Mouse (Mus musculus): ENCODE results near the gene Lsm2. TPM values are rescaled to one million over a fixed set of nuclear protein-coding genes. Genes with fewer than 3 reads are reported as not detected.
"Not testable (repeated sequence)": the region's sequence is repeated elsewhere in the genome, so short reads cannot be mapped to it uniquely, and the experiment has no call there.

The Lsm2 gene
- total and polyA plus RNA-seq, 2 experiments from 2014 or later = 29.1 to 111 TPM

GRCm38 (mm10) chr17:34943128-34943815 lies 38.4 kb upstream of the Lsm2 start:
- WGBS = 83% methylated on average over 4 of the region's 4 CpGs

GRCm38 (mm10) chr17:34944362-34944761 lies 37.3 kb upstream of the Lsm2 start:
- H3K4me3 ChIP-seq (ENCODE audit: low read depth, low read length) = no peak overlapping the region
- H3K4me1 ChIP-seq (ENCODE audit: insufficient read depth) = no peaks in the 10 kb centered on the region
- H3K4me2 ChIP-seq (ENCODE audit: low read depth) = no peak overlapping the region
- H3K27me3 ChIP-seq (ENCODE audit: insufficient read depth, low read length) = no peaks in the 10 kb centered on the region
- no peak overlapping the region for H3K27ac ChIP-seq (ENCODE audit: low read depth, low read length)
- H3K36me3 ChIP-seq (ENCODE audit: insufficient read depth) = no peaks in the 10 kb centered on the region
- DNase-seq (no peak), ATAC-seq (no peak)
- H3K9me3 ChIP-seq (ENCODE audit: low read length) = no peaks in the 10 kb centered on the region
- no peak overlapping the region for H3K9ac ChIP-seq
- no peak for TF ChIP-seq CTCF (IDR thresholded peaks at IDR 0.05; ENCODE audit: low read depth)

More at GRCm38 (mm10) chr17:34943128-34943815, 38.4 kb upstream of the Lsm2 start:
- no peak overlapping the region for H3K4me3 ChIP-seq (ENCODE audit: low read depth, low read length)
- H3K36me3 ChIP-seq (ENCODE audit: insufficient read depth) = no peaks in the 10 kb centered on the region
- no peak overlapping the region for H3K27ac ChIP-seq (ENCODE audit: low read depth, low read length)
- TF ChIP-seq CTCF (IDR thresholded peaks at IDR 0.05; ENCODE audit: low read depth) = no peak
- no peak overlapping the region for H3K9ac ChIP-seq
- no peaks in the 10 kb centered on the region for H3K27me3 ChIP-seq (ENCODE audit: insufficient read depth, low read length)
- no peaks in the 10 kb centered on the region for H3K9me3 ChIP-seq (ENCODE audit: low read length)
- ATAC-seq = no peak
- no peaks in the 10 kb centered on the region for H3K4me1 ChIP-seq (ENCODE audit: insufficient read depth)
- DNase-seq = no peak
- H3K4me2 ChIP-seq (ENCODE audit: low read depth) = no peak overlapping the region

GRCm38 (mm10) chr17:34946486-34947140 lies 35.0 kb upstream of the Lsm2 start:
- Histone ChIP-seq H3K9me3 (ENCODE audit: low read length) (no peaks in the 10 kb centered on the region), H3K4me2 (ENCODE audit: low read depth) (no peak overlapping the region), H3K4me3 (ENCODE audit: low read depth, low read length) (no peak overlapping the region), H3K27me3 (ENCODE audit: insufficient read depth, low read length) (no peaks in the 10 kb centered on the region), H3K36me3 (ENCODE audit: insufficient read depth) (peaks cover 10% of the 10 kb centered on the region), H3K9ac (no peak overlapping the region), H3K27ac (ENCODE audit: low read depth, low read length) (no peak overlapping the region), H3K4me1 (ENCODE audit: insufficient read depth) (peaks cover 8% of the 10 kb centered on the region)
- no peak for TF ChIP-seq CTCF (IDR thresholded peaks at IDR 0.05; ENCODE audit: low read depth)
- ATAC-seq (no peak), DNase-seq (no peak)
- WGBS = 90% methylated on average over 5 of the region's 5 CpGs

GRCm38 (mm10) chr17:34947606-34948005 lies 34.1 kb upstream of the Lsm2 start:
- no peaks in the 10 kb centered on the region for H3K9me3 ChIP-seq (ENCODE audit: low read length)
- ATAC-seq = no peak
- DNase-seq = peak; percentile 36
- H3K9ac ChIP-seq = no peak overlapping the region
- peak; percentile 51 for TF ChIP-seq CTCF (IDR thresholded peaks at IDR 0.05; ENCODE audit: low read depth)
- 20% methylated on average over 8 of the region's 8 CpGs for WGBS
- no peak overlapping the region for H3K27ac ChIP-seq (ENCODE audit: low read depth, low read length)
- peaks cover 8% of the 10 kb centered on the region for H3K4me1 ChIP-seq (ENCODE audit: insufficient read depth)
- no peaks in the 10 kb centered on the region for H3K27me3 ChIP-seq (ENCODE audit: insufficient read depth, low read length)
- peaks cover 10% of the 10 kb centered on the region for H3K36me3 ChIP-seq (ENCODE audit: insufficient read depth)
- no peak overlapping the region for H3K4me3 ChIP-seq (ENCODE audit: low read depth, low read length)
- no peak overlapping the region for H3K4me2 ChIP-seq (ENCODE audit: low read depth)

- peaks cover 10% of the 10 kb centered on the region for H3K36me3 ChIP-seq (ENCODE audit: insufficient read depth)
- H3K9ac ChIP-seq; DNase-seq; H3K27me3 ChIP-seq (ENCODE audit: insufficient read depth, low read length); H3K9me3 ChIP-seq (ENCODE audit: low read length); H3K4me1 ChIP-seq (ENCODE audit: insufficient read depth); ATAC-seq; H3K4me2 ChIP-seq (ENCODE audit: low read depth); H3K4me3 ChIP-seq (ENCODE audit: low read depth, low read length); H3K27ac ChIP-seq (ENCODE audit: low read depth, low read length): not testable (repeated sequence)
- 64% methylated on average over 9 of the region's 9 CpGs for WGBS
Measured at GRCm38 (mm10) chr17:34948721-34949552, 32.7 kb upstream of the Lsm2 start.

GRCm38 (mm10) chr17:34949553-34949969 lies 32.1 kb upstream of the Lsm2 start:
- no peak overlapping the region for H3K4me2 ChIP-seq (ENCODE audit: low read depth)
- H3K9me3 ChIP-seq (ENCODE audit: low read length) = no peaks in the 10 kb centered on the region
- no peak for ATAC-seq

More at GRCm38 (mm10) chr17:34949553-34949969, 32.1 kb upstream of the Lsm2 start:
- H3K9ac ChIP-seq = no peak overlapping the region
- H3K27ac ChIP-seq (ENCODE audit: low read depth, low read length) = no peak overlapping the region
- no peak overlapping the region for H3K4me3 ChIP-seq (ENCODE audit: low read depth, low read length)
- 40% methylated on average over 4 of the region's 4 CpGs for WGBS
- no peak for DNase-seq
- H3K27me3 ChIP-seq (ENCODE audit: insufficient read depth, low read length) = no peaks in the 10 kb centered on the region
- peaks cover 8% of the 10 kb centered on the region for H3K4me1 ChIP-seq (ENCODE audit: insufficient read depth)
- no peak for TF ChIP-seq CTCF (IDR thresholded peaks at IDR 0.05; ENCODE audit: low read depth)
- peaks cover 10% of the 10 kb centered on the region for H3K36me3 ChIP-seq (ENCODE audit: insufficient read depth)

All from forebrain, postnatal 0 days (tissue).